Mouse (Mus musculus) left cerebral cortex, postnatal 10 days (tissue): ENCODE measurements at regions not wholly inside any gene's neighbourhood (a gene's known extent, or its start where the extent isn't known, plus 50 kb on each side); places are given as distances from the start of the nearest gene placed in this dataset.

ENCODE experiments used
- DNase-seq, 2 experiments: peaks; one replicate each; pipeline ENCODE4 v3.0.0; 2021 to 2022; ENCODE audit warnings: low spot score in 2 of 2, mixed read lengths in 1 of 2; ENCODE audit errors: extremely low spot score in 1 of 2
- intact Hi-C: fragments of 180-260 bp; cut with DNase I; formaldehyde crosslinking; loops from one replicate; pipeline ENCODE4 v1.15.1; 2025

- DNase-seq, result peak; percentile 72 to 76
- intact Hi-C loops, result no loop called here
Observed at GRCm38 (mm10) chr2:133020173-133020837, 74.6 kb upstream of the Fermt1 start.

GRCm38 (mm10) chr2:133021244-133021643 lies 75.5 kb upstream of the Fermt1 start:
- no peak for DNase-seq
- intact Hi-C loops, result no loop called here

- no peak for DNase-seq
- intact Hi-C loops, result no loop called here
Observed at GRCm38 (mm10) chr2:133027038-133027437, 81.3 kb upstream of the Fermt1 start.

GRCm38 (mm10) chr2:133035421-133035820 lies 89.7 kb upstream of the Fermt1 start:
- intact Hi-C loops, result no loop called here
- DNase-seq, result no peak

DNA sequence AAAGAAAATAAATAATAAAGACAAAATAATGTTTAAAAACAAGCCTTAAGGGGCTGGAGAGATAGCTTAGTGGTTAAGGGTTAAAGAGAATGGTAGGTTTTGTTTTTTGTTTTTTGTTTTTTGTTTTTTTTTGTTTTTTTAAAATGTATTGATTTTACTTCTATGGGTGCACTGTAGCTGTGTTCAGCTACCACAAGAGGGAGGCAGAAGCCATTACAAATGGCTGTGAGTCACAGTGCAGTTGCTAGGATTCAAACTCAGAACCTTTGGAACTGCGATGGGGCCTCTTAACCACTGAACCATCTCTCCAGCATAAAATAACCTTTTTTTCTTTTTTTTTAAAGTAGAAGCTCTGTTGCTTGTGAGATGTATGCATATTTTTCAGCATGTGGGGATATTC lies 95.0 kb upstream of the Fermt1 start:
- intact Hi-C loops, result no loop called here
- DNase-seq, result no peak

- peak in 1 of 2 experiments; percentile 16 for DNase-seq
Observed at GRCm38 (mm10) chr2:133077698-133078356, 132.1 kb upstream of the Fermt1 start.

GRCm38 (mm10) chr2:133090976-133091375 lies 145.3 kb upstream of the Fermt1 start:
- no peak for DNase-seq
- intact Hi-C loops, result no loop called here

More at GRCm38 (mm10) chr2:133077698-133078356, 132.1 kb upstream of the Fermt1 start:
- intact Hi-C loops, result no loop called here

- peak; percentile 62 to 72 for DNase-seq
- intact Hi-C loops, result loop anchor here (5.0 to 10.0 kb wide), 2 partner anchors 901 to 1384 kb away; no protein-coding TSS in a partner anchor
Observed at GRCm38 (mm10) chr2:133113642-133114041, 167.9 kb upstream of the Fermt1 start.

GRCm38 (mm10) chr2:133118651-133119050 lies 172.9 kb upstream of the Fermt1 start:
- DNase-seq, result no peak
- intact Hi-C loops, result loop anchor here (10.0 kb wide), 1 partner anchor 896 kb away; no protein-coding TSS in a partner anchor

DNA sequence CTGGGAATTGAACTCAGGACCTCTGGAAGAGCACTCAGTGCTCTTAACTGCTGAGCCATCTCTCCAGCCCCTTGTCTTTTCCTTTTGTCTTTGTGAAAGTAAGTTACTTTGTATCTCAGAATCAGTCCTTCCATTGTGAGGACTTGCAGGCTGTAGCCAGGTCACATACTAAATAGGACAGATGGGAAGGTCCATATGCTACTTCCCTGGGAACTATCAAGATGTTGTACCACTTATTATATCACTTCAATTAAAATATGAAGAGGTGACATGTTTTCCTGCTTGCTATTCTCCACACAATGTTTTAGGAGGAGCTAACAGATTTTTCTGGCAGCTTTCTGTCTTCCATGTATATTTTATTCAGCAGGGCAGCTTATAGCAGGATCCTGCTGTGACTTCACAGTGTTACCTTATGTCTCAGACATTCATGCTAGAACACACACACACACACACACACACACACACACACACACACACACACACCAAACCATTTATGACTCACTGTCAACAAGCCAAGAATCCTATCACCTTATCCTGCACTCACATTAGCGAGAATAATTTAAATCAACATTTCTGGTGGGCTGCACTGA lies 179.6 kb upstream of the Fermt1 start:
- intact Hi-C loops, result no loop called here

DNA sequence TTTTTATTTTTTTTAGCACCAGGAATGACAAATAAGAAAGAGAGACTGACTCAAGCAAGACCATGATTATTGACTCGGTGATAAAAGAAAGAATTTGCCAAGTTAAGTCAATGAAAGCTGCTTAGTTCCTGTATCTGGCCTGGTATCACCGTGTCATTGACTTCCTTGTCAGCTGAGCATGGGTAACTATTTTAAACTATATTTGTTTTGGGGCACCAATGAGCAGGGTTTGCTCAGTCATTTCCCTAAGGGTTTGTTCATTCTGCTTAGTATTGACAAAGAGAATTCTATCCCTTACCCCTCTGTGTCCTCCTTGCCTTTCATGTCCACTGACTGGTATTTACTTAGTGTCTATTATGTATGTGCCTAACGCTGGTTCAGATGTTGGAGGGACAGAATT lies 189.2 kb upstream of the Fermt1 start:
- intact Hi-C loops, result no loop called here
- DNase-seq, result no peak

More for the DNA sequence above, 179.6 kb upstream of the Fermt1 start:
- no peak for DNase-seq

DNA sequence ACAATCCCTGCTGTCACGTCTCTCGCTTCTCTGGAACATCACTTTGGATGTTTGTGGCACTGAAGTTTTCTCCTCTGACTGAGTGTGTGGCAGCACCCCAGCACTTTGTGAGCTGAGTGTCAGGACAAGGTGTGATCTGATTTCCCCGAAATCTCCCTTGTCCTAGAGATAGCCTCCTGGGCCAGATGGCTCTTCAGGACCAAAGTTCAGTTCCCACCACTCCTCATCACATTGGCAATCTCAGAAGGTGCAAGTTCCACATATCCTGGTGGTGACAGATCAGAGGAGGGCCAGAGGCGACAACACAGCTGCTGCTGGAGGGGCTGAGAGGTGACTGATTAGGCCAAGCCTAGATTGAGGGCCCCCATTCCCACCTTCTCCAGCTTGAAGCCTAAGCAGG lies 193.2 kb upstream of the Fermt1 start:
- DNase-seq, result no peak
- intact Hi-C loops, result no loop called here

GRCm38 (mm10) chr2:133141341-133142035 lies 195.8 kb upstream of the Fermt1 start:
- intact Hi-C loops, result no loop called here
- no peak for DNase-seq

GRCm38 (mm10) chr2:133152461-133152860 lies 206.8 kb upstream of the Fermt1 start:
- intact Hi-C loops, result no loop called here

DNA sequence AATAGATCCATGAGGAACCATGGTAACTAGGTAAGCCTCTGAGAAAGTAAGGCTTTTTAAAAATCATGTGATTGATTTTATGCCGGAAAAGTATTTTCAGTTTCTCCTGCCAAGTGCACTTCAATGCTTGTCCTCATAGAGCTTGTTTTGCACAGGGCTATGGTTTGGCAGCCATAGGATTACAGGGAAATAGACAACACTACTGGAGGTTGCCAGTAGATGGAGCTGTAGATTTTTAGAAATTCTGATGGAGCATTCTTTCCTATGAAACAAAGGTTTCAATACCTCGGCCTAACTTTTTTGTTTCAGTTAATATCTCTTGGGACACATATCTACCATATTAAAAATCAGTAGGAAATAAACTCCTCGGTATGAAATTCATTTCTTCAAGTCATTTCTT lies 210.8 kb upstream of the Fermt1 start:
- intact Hi-C loops, result no loop called here
- DNase-seq, result no peak

More at GRCm38 (mm10) chr2:133152461-133152860, 206.8 kb upstream of the Fermt1 start:
- DNase-seq, result no peak

DNA sequence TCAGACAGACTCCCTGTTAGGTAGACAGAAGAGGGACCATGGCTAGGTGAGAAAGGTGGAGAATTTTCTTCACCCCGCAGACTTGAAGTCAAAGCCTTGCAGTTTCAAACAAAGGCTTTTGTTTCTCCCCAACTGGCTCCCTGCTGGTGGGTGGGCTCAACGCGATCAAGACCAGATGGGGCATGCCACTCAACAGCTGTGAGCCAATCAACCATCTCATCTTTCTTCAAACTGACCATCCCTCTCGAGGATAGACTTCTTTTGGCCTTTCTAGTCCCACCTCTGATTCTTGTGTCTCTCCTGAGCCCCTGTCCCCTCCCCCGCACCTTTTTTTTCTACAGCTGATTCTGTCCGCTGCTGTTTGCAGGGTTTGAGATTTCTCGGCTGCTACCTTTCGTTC lies 212.5 kb upstream of the Fermt1 start:
- no peak for DNase-seq
- intact Hi-C loops, result no loop called here

GRCm38 (mm10) chr2:133159398-133159797 lies 213.7 kb upstream of the Fermt1 start:
- intact Hi-C loops, result no loop called here
- DNase-seq, result no peak

GRCm38 (mm10) chr2:133176411-133176810 lies 230.7 kb upstream of the Fermt1 start:
- intact Hi-C loops, result no loop called here
- no peak for DNase-seq

DNA sequence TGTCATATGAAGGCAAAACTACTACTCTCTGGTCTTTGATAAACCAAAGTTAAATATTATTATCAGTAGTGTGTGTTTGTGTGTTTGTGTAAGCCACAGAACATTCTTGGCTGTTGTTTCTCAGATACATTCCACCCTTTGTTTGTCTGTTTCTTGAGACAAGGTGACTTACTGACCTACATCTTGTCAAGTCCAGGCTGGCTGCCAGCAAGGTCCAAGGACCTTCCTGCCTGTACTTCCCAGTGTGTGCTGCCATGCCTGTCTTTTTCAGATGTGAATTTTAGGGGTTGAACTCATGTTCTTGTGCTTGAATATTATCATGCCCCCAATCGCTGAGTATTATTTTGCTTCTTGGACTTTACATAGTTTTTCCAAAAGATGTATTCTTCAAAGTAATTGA lies 235.5 kb upstream of the Fermt1 start:
- intact Hi-C loops, result no loop called here

More for the DNA sequence above, 235.5 kb upstream of the Fermt1 start:
- DNase-seq, result no peak
